Mouse (Mus musculus): ENCODE data around the gene Ftl1. TPM values are rescaled to one million over a fixed set of nuclear protein-coding genes. Genes with fewer than 3 reads are reported as not detected.

Ftl1 gene
- polyA plus RNA-seq, 1 experiment: 3,659 TPM

- peaks cover 39% of the 10 kb centered on the region for H3K27me3 ChIP-seq (ENCODE audit: control insufficient read depth)
- H3K9me3 ChIP-seq (ENCODE audit: control insufficient read depth, low read length): no peaks in the 10 kb centered on the region; the same call in 1 of the 2 replicates
- no peak for TF ChIP-seq GATA1 (IDR thresholded peaks at IDR 0.05; ENCODE audit: low read length)
- no peak for TF ChIP-seq TAL1 (IDR thresholded peaks at IDR 0.05; ENCODE audit: low read length)
- H3K4me3 ChIP-seq (replicated peaks): no peak overlapping the region
- peaks cover 56% of the 10 kb centered on the region for H3K36me3 ChIP-seq (ENCODE audit: control insufficient read depth)
- H3K4me1 ChIP-seq (ENCODE audit: control insufficient read depth): no peaks in the 10 kb centered on the region
Measured at GRCm38 (mm10) chr7:45421194-45421593, 38.5 kb downstream of the Ftl1 start.

- Histone ChIP-seq H3K36me3 (ENCODE audit: control insufficient read depth) (peaks cover 51% of the 10 kb centered on the region), H3K4me3 (replicated peaks) (no peak within 1 kb of the TSS), H3K27me3 (ENCODE audit: control insufficient read depth) (peaks cover 45% of the 10 kb centered on the region), H3K9me3 (ENCODE audit: control insufficient read depth, low read length) (peaks cover 1% of the 10 kb centered on the region; the same call in 1 of the 2 replicates), H3K4me1 (ENCODE audit: control insufficient read depth) (no peaks in the 10 kb centered on the region)
- no peak for TF ChIP-seq TAL1 (IDR thresholded peaks at IDR 0.05; ENCODE audit: low read length)
- no peak for TF ChIP-seq GATA1 (IDR thresholded peaks at IDR 0.05; ENCODE audit: low read length)
Measured at GRCm38 (mm10) chr7:45420615-45420919, 39.1 kb downstream of the Ftl1 start, which contains the start of gene Lhb. Gene Lhb (plus strand): TSS chr7:45420820.

- Histone ChIP-seq H3K4me3 (replicated peaks) (no peak overlapping the region), H3K36me3 (ENCODE audit: control insufficient read depth) (peaks cover 46% of the 10 kb centered on the region), H3K27me3 (ENCODE audit: control insufficient read depth) (peaks cover 51% of the 10 kb centered on the region), H3K9me3 (ENCODE audit: control insufficient read depth, low read length) (peaks cover 2% of the 10 kb centered on the region; the same call in 1 of the 2 replicates), H3K4me1 (ENCODE audit: control insufficient read depth) (no peaks in the 10 kb centered on the region)
- TF ChIP-seq TAL1 (IDR thresholded peaks at IDR 0.05; ENCODE audit: low read length): no peak
- TF ChIP-seq GATA1 (IDR thresholded peaks at IDR 0.05; ENCODE audit: low read length): no peak
Measured at GRCm38 (mm10) chr7:45419859-45420614, 39.6 kb downstream of the Ftl1 start.

GRCm38 (mm10) chr7:45417962-45418492 is 41.7 kb downstream of the Ftl1 start:
- no peak for TF ChIP-seq TAL1 (IDR thresholded peaks at IDR 0.05; ENCODE audit: low read length)
- no peak for TF ChIP-seq GATA1 (IDR thresholded peaks at IDR 0.05; ENCODE audit: low read length)
- Histone ChIP-seq H3K27me3 (ENCODE audit: control insufficient read depth) (peaks cover 71% of the 10 kb centered on the region), H3K9me3 (ENCODE audit: control insufficient read depth, low read length) (peaks cover 6% of the 10 kb centered on the region; the same call in 1 of the 2 replicates)

GRCm38 (mm10) chr7:45415636-45416035 is 44.0 kb downstream of the Ftl1 start:
- Histone ChIP-seq H3K36me3 (ENCODE audit: control insufficient read depth) (peaks cover 2% of the 10 kb centered on the region), H3K4me3 (replicated peaks) (no peak overlapping the region), H3K4me1 (ENCODE audit: control insufficient read depth) (peaks cover 10% of the 10 kb centered on the region), H3K27me3 (ENCODE audit: control insufficient read depth) (peaks cover 95% of the 10 kb centered on the region), H3K9me3 (ENCODE audit: control insufficient read depth, low read length) (peaks cover 6% of the 10 kb centered on the region; the same call in 1 of the 2 replicates)
- TF ChIP-seq TAL1 (IDR thresholded peaks at IDR 0.05; ENCODE audit: low read length) (no peak), GATA1 (IDR thresholded peaks at IDR 0.05; ENCODE audit: low read length) (no peak)

More at GRCm38 (mm10) chr7:45417962-45418492, 41.7 kb downstream of the Ftl1 start:
- H3K4me1 ChIP-seq (ENCODE audit: control insufficient read depth): peaks cover 10% of the 10 kb centered on the region
- H3K4me3 ChIP-seq (replicated peaks): no peak overlapping the region
- peaks cover 25% of the 10 kb centered on the region for H3K36me3 ChIP-seq (ENCODE audit: control insufficient read depth)

- Histone ChIP-seq H3K9me3 (ENCODE audit: control insufficient read depth, low read length) (peaks cover 6% of the 10 kb centered on the region; the same call in 1 of the 2 replicates), H3K4me1 (ENCODE audit: control insufficient read depth) (peaks cover 10% of the 10 kb centered on the region), H3K27me3 (ENCODE audit: control insufficient read depth) (peaks cover 98% of the 10 kb centered on the region), H3K36me3 (ENCODE audit: control insufficient read depth) (no peaks in the 10 kb centered on the region), H3K4me3 (replicated peaks) (no peak overlapping the region)
- TF ChIP-seq GATA1 (IDR thresholded peaks at IDR 0.05; ENCODE audit: low read length) (no peak), TAL1 (IDR thresholded peaks at IDR 0.05; ENCODE audit: low read length) (no peak)
Measured at GRCm38 (mm10) chr7:45414740-45415224, 44.9 kb downstream of the Ftl1 start.

- H3K4me1 ChIP-seq (ENCODE audit: control insufficient read depth): peaks cover 10% of the 10 kb centered on the region
- peaks cover 6% of the 10 kb centered on the region; the same call in 1 of the 2 replicates for H3K9me3 ChIP-seq (ENCODE audit: control insufficient read depth, low read length)
- no peaks in the 10 kb centered on the region for H3K36me3 ChIP-seq (ENCODE audit: control insufficient read depth)
- H3K27me3 ChIP-seq (ENCODE audit: control insufficient read depth): peaks cover 100% of the 10 kb centered on the region
- TF ChIP-seq TAL1 (IDR thresholded peaks at IDR 0.05; ENCODE audit: low read length) (no peak), GATA1 (IDR thresholded peaks at IDR 0.05; ENCODE audit: low read length) (no peak)
- H3K4me3 ChIP-seq (replicated peaks): no peak overlapping the region
Measured at GRCm38 (mm10) chr7:45413864-45414739, 45.6 kb downstream of the Ftl1 start.

GRCm38 (mm10) chr7:45413113-45413863 is 46.4 kb downstream of the Ftl1 start, which contains the start of gene Ntf5:
Gene Ntf5 (plus strand): TSS chr7:45413695.
- Histone ChIP-seq H3K36me3 (ENCODE audit: control insufficient read depth) (no peaks in the 10 kb centered on the region), H3K9me3 (ENCODE audit: control insufficient read depth, low read length) (peaks cover 6% of the 10 kb centered on the region; the same call in 1 of the 2 replicates), H3K4me3 (replicated peaks) (peak within 1 kb of the TSS; percentile 18), H3K4me1 (ENCODE audit: control insufficient read depth) (peaks cover 10% of the 10 kb centered on the region), H3K27me3 (ENCODE audit: control insufficient read depth) (peaks cover 100% of the 10 kb centered on the region)
- TF ChIP-seq TAL1 (IDR thresholded peaks at IDR 0.05; ENCODE audit: low read length) (no peak), GATA1 (IDR thresholded peaks at IDR 0.05; ENCODE audit: low read length) (no peak)
